Mouse (Mus musculus): ENCODE measurements around the gene Adam12. TPM values are rescaled to one million over a fixed set of nuclear protein-coding genes. Genes with fewer than 3 reads are reported as not detected.

The Adam12 gene
- total RNA-seq, 2 experiments from 2014 or later = 4.6 to 6.9 TPM

DNA sequence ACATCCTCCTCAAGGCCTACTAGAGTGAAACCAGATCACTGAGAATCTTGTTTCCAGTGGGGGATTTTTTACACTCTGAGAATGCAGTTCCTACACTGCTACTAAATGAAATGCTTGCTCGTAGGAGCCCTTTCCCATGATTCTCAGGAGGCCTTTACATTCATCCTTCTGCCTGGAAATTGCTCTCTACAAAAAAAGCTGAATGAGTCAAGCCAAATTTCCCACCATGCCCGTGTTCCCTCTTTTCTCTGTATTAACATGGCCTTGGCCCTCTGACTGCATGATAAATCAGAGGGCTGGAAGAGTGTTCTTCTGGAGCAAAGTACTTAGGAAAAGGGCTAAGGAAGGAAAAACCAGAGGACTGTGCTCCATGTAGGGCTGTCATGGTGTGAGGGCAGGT lies 138.1 kb downstream of the Adam12 start:
- intact Hi-C loops (cut with DNase I; ENCODE audit: low total_unique reads) = no loop called here
- no peak for DNase-seq

DNA sequence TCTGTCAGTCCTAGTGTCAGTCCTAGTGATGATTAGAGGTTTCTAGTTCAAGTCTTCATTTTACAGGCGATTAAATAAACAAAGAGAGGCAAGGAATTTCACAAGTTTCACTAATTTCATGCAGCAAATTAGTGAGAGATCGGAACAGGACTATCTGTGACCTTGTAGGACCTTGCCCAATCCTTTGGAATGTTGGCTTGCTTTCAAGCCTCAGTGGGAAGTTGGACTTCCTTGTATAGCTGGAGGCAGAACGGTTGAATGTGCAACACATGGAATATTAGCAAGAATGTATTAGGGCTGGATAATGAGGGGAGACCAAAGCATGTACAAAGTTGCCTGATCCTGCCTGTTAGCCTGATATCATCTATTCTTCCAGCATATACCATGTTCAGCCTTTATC lies 141.2 kb downstream of the Adam12 start:
- no peak for DNase-seq
- intact Hi-C loops (cut with DNase I; ENCODE audit: low total_unique reads) = no loop called here

DNA sequence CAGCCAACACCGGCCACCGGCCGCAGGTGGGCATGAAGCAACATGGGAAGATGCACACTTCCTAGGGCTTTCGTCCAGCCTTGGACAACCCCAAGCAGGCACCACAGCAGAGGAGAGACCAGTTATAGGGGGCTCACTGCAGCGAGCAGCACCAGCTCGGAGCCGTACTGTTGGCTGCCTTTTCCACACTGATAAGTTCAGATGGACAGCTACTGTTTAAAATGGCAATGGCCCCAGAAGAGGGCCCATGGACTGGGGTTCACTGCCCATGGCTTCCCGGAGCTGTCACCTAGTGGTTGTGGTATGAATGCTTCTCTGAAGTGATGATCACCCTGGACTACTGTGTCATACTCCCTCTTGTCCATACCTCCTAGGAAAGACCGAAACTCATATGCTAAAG lies 141.7 kb downstream of the Adam12 start:
- intact Hi-C loops (cut with DNase I; ENCODE audit: low total_unique reads) = no loop called here

DNA sequence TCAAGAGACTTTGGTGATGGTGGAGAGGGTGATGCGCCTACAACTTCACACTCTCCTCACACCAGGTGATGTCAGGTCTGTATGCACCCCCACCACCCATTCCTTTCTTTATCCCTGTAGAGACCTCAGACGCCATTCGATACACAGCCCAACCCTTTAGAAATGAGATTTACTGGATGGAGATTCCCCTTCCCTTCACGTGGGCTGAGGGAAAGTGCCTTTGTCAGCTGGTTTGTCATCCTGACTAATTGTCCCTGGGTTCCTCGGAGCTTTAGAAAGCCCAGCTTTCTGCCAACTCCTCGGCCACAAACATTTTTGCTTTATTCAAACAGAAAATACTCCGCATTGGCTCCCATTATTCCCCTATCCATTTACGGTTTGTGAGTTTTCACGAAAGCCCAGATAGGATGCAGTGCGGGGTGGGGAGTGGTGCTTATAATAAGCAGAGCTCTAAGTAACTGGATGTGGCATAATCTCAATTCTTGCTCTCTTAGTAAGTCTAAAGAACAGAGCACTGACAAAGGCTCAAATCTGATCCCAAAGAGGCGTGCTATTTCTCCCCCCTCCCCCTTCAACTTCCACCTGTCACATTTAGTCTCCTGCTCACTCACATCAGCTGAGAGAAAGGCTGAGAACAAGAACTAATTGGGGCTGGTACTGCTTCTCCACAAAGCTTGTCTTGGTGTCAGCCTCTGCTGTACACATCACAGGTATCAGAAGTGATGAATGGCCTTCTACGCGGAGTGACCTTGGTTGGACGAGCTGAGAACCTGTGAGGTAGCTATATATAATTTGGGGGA lies 143.2 kb downstream of the Adam12 start:
- intact Hi-C loops (cut with DNase I; ENCODE audit: low total_unique reads) = no loop called here
- no peak for DNase-seq

More for the DNA sequence above, 141.7 kb downstream of the Adam12 start:
- DNase-seq = no peak

DNA sequence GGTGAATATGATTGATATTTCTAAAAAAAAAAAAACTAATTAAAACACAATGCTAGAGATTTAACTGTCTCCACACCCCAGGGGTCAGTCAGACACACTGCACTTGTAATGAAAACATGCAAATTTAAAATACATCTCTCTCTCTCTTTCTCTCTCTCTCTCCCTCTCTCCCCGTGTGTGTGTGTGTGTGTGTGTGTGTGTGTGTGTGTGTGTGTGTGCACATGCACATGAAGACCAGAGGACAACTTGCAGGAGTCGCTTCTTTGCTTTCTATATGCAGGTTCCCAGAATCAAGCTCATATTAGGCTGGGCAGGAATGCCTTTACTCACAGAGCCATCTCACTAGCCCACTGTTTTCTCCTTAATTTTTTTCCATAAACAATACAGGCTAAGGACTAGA lies 146.6 kb downstream of the Adam12 start:
- no peak for DNase-seq
- intact Hi-C loops (cut with DNase I; ENCODE audit: low total_unique reads) = no loop called here

DNA sequence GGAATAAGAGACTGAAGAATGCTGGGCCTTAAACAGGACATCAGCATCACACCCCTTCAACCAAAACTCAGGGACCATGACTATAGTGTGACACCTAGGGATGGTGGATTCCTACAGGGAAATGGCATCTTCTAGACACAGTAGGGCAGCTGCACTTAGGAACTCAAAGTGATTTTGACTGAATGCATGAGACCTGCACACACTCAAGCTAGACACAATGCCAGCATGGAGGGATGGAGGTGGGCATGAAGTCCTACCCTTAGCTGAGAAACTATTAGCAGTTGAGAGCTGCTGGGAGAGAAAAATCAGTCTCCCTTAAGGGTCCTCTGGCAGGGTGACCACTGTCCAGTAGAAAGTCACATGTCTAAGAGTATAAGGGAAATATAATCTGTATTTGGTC lies 147.0 kb downstream of the Adam12 start:
- no peak for DNase-seq

DNA sequence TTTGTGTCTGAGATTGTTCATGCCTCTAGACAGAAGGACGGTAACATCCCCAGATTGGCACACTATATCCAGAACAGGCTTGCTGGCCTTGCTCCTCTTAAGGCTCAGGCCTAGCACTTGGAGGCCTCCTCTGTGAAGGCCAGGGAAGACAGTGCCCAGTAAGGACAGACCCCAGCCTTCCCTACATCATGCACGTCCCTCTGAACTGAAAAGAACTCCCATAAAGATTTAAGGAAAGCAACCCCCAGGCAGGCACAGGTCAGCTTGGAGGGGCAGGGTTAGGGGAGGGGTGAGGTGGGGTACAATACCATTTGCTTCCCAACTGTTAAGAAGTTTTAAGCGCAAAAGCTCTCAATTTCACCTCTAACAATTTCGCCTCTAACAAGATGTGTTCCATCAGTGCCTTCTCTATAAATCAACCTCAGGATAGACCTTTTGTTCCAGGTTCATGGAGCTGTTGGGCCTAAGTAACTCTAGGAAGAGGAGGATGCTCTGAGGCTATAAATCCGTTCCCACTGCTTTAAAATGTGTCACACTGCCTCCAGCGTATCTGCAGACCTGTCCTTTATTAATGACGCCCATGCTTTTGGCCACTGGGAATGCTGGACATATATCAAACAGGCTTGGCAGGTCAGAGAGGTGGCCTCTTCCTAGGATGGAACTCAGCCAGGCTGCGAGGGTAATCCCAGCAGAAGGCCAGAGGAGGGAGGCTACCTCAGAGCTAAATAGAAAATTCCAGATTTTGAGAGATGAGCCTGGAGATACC lies 150.5 kb downstream of the Adam12 start:
- intact Hi-C loops (cut with DNase I; ENCODE audit: low total_unique reads) = no loop called here
- DNase-seq = no peak

More for the DNA sequence above, 147.0 kb downstream of the Adam12 start:
- intact Hi-C loops (cut with DNase I; ENCODE audit: low total_unique reads) = no loop called here

DNA sequence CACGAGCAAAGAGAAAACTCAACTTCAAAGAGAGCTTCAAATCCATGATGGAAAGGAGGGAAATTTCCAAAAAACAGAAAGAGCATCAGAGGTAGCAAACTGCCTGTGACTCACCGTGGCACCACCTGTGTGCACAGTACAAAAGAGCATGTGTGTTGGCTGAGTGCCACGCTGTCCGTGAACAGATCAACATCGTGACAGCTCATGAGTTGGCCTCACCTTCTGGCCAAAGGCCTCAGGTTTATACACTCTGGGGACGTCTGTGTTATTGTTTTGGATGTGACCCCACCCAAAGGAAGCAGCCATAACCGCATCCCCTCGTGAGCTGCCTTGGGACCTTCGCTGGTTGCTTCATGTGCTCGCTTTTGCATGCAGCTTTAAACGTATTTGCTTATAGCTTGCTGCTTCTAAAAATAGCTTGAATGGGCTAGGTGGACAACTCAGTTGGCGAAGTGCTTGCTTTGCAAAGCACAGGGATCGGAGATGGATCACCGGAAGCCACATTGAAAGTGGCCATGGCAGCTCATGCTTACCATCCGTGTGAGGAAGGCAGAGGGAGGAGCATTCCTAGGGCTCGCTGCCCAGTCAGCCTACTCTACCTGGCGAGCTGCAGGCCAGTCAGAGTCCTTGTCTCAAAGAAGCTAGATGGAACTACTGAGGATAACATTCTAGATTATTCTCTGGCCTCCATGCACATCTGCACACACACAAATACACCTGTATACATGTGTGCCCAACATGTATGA lies 151.8 kb downstream of the Adam12 start:
- intact Hi-C loops (cut with DNase I; ENCODE audit: low total_unique reads) = no loop called here
- DNase-seq = no peak

DNA sequence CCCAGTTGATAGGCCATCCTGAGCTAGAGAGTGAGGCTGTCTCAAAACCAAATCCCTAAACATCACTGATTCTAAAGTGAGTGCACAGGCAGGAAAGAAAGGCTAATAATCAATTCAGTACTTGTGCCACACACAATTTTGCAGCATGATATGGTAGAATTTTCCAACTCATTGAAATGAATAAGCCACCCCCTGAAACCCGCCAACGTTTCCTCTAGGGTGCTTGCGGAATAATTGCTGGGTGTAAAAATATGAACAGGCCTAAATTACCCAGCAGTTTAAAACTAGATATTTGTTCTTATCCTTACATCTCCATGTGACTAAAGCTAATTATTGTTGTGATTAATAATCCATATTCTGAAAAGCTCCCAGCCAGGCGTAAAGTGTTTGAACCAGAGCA lies 154.3 kb downstream of the Adam12 start:
- intact Hi-C loops (cut with DNase I; ENCODE audit: low total_unique reads) = no loop called here
- DNase-seq = no peak

DNA sequence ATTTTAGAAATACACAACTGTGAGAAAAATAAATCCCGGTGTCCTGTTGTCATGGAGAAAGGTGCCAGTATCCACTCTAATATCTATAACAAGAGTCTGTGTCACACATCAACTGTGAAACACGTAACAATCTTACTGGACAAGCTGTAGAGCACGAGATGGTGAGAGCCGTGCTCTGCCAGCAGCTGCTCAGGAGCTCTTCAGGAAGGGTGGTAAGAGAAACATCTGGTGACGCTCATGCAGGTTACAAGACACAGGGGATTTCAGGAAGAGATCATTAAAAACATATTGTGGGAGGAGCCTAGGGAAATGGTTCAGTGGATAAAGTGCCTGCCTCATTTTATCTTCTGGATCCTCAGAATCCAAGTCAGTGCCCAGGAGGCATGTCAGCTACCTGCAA lies 158.9 kb downstream of the Adam12 start:
- no peak for DNase-seq
- intact Hi-C loops (cut with DNase I; ENCODE audit: low total_unique reads) = no loop called here

DNA sequence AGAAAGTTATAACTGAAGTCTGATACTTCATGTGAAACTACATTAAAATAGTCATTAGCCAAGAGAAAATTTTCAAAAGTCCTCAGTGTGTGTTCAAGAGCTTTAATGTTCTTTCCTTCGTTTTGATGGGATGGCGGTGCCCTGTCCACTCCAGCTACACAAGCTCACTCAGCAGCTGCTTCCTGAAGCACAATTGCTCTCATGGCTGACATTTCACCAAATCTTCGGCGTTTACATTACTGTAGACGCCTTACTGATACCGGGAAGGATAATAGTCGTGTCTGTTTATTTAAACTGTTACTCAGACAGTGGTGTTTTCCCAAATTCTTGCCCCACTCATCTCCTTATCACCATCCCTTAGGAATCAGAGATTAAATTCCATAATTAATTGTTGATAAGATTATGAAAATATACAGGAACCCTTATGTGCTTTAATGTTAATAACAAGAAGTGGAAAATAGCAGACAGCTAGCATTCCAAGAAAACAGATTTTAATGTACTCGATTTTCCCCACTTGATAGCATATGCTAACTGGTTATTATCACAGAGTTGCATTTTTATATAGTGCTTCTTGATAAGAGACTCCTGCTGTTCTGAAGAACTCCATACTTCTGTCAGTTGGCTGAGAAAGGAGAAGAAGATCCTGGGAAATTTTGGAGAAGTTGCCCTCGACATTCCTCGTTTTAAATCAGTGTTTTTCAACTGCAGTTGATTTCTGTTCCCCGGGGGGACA lies 160.6 kb downstream of the Adam12 start:
- intact Hi-C loops (cut with DNase I; ENCODE audit: low total_unique reads) = no loop called here
- DNase-seq = no peak

DNA sequence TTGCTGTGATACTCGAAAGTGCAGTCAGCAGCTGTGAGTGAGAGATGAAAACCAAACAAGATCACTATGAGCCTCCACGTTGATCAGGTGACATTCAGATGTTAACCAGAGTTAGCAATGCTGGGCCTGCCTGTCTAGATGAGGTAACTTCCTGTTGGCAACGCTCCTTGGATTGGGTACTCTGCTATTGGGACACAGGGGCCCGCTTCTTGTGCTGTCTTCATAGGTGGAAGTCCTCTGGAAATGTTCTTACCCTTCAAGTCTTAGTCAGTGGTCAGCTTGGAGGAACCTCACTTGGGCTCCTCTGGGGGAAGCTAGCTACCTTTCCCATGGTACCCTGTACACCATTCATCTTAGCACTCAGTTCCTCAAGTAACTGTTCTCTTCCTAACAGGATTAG lies 169.3 kb downstream of the Adam12 start:
- intact Hi-C loops (cut with DNase I; ENCODE audit: low total_unique reads) = no loop called here

DNA sequence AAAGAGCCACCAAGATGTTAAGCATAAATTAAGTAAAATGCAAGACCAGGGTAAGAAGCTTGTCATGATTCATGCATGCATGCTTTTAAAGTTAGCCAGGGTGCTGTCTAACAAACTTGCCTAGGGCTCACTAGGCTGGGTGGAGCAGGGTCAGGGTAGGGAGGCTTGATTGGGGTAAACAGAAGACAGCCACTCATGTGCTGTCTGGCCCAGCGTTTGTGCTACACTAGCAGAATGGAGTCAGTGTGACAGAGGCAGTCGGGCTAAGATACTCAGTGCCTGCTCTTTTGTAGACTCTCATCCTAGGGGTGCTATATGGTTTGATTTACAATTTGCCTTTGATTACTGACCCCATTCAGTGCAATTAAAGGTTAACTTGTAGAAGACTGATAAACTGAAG lies 179.5 kb downstream of the Adam12 start:
- no peak for DNase-seq

More for the DNA sequence above, 169.3 kb downstream of the Adam12 start:
- no peak for DNase-seq

DNA sequence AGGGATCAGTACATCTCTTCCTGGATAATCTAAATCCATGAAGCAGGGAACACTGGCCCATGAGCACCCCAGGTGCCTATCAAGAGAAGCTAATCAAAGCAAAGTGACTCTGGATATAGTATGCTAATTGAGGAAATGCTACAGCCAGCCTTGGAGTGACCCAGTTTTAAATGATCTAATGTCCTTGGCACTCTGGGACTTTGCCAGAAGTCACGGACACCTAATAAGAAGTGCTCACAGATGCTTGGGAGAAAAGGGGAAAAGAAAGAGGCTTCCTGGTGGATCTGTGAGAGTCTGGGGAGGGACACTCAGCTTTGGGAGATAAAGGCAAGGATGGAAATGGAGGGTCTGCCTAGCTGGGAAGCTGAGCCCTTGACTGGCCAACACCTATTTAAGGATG lies 181.6 kb downstream of the Adam12 start:
- intact Hi-C loops (cut with DNase I; ENCODE audit: low total_unique reads) = no loop called here
- no peak for DNase-seq

More for the DNA sequence above, 179.5 kb downstream of the Adam12 start:
- intact Hi-C loops (cut with DNase I; ENCODE audit: low total_unique reads) = no loop called here

DNA sequence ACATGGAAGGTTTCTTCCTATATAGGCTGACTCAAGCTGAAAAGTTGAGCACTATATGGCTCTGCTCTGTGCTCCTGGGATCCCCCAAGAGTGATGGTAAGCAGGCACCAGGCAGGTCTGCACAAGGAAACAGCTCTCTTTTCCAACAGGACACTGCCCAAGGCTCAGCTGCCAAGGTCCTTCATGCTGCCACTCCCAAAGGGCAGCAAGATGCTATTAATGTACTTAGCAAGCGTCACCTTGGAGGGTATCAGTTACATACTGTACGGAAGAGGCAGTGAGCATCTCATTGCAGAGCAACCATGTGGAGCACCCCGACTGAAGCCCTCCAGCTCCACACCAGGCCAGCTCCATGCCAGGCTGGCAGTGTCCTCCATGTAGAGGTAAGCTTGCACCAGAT lies 185.6 kb downstream of the Adam12 start:
- intact Hi-C loops (cut with DNase I; ENCODE audit: low total_unique reads) = no loop called here
- no peak for DNase-seq

DNA sequence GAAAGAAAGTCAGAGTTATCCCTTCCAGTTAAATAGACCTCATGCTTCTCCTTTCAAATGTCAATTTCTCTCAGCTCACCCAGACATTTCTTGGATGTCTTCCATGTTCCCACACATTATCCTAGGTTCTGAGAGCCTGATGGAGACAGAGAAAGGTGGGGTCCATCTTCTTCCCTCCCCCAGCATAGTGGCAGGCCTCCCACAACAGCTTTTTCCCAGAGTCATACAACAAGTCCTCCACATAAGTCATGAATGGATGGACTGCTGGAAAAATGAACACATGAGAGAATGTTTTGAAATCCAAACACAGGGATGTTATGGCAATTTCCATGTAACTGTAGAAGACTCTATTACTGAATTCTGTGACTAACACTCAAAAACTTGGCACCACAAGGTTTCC lies 188.4 kb downstream of the Adam12 start:
- DNase-seq = no peak
- intact Hi-C loops (cut with DNase I; ENCODE audit: low total_unique reads) = no loop called here

DNA sequence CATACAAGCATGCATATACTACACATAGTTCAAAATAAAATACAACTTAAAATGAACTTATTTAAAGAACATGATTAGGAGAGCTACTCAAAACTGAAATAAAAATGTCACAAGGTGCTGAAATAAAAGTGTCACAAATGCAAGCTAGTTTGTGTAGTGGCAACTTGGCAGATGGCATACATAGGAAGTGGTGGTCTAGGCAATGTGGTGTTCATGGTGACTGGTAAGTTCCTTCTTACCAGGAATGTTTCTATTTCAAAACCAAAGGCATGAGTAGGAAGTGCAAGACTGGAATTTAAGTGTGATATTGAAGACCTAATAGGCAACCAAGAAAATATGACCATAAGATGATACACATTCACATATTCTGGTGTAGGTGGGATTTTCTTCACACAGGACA lies 189.3 kb downstream of the Adam12 start:
- DNase-seq = no peak
- intact Hi-C loops (cut with DNase I; ENCODE audit: low total_unique reads) = no loop called here

DNA sequence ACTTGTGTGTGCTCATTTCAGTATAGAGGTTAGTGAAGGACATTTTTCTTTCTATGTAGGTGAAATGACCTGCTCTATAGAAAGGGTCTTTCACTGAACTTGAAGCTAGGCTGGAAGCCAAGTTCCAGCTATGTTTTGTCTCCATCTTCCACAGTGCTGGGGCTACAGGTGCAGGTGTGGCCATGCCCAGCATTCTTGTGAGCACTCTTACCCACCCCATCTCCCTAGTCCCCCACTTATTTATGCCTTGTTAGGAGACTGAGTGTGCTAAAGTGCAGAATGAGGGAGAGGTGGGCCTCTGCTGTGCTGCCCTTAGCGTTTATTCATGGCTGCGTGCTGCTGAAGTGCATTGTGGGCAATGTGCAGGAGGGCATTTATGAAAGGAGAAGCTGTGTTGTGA lies 198.0 kb downstream of the Adam12 start:
- DNase-seq = no peak
- intact Hi-C loops (cut with DNase I; ENCODE audit: low total_unique reads) = no loop called here

DNA sequence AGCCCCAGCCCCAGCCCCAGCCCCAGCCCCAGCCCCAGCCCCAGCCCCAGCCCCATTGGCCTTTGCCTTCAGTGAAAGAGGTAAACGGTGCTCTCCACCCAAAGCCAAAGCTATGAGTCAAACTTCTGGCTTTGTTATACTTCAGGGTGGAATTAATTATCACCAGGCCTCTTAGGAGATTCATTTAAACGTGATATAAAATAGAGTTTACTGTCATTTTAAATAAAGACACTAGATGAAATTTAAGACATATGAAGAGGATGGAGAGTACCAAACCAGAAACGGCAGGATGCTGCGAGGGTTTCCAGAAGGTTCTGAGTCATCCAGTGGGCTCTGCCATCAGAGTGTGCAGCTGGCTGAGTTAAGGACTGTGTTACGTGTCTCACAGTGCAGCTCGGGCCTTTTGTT lies 199.0 kb downstream of the Adam12 start:
- intact Hi-C loops (cut with DNase I; ENCODE audit: low total_unique reads) = no loop called here
- peak; percentile 22 for DNase-seq

DNA sequence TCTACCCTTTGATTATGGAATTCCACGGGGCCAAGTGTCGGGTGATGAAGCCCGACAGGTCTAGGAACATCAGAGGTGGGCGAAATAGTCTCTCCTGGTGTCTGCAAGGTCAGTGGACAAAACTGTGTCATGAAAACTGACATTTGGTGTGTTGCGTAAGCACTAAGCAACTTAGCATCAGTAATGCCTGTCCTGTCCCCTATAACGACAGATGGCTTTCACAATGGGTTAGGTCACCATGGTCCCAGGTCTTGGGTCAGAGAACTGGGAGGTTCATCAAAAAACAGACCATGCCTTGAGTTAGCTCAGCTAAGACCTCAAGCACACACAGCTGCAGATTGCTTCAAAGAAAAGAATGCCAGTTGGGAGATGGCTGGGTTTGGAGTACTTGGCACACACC lies 200.2 kb downstream of the Adam12 start:
- intact Hi-C loops (cut with DNase I; ENCODE audit: low total_unique reads) = no loop called here
- DNase-seq = no peak

All from gastrocnemius, postnatal 14 days (tissue).